Mouse (Mus musculus): Measurements from ENCODE around the gene Bmpr1b.

DNA sequence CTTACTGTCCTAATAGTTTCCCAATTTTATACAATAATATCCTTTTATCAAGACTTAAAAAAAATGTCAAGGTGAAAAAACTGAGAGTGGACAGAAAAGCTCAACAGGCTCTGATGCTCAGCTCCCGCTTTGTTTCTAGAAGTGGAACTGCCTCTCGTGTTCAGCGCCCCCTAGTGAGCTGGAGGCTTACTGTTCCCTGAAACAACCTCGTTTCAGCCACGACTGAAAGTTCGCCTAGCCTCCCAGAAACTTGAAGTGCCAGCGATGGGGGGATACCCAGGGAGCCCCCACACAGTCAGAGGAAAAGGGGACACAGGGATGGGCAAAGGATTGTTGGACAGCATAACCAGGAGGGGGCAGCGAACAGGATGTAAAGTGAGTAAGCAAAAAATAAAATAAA lies 26.9 kb upstream of the Bmpr1b start:
- no peak for TF ChIP-seq POLR2A (IDR thresholded peaks at IDR 0.05; ENCODE audit: borderline replicate concordance, insufficient read depth, low read length)
- no peak for TF ChIP-seq CTCF (IDR thresholded peaks at IDR 0.05; ENCODE audit: borderline replicate concordance, insufficient read depth, low read depth, low read length)

All from cerebellum, adult 2 months (tissue).